Mouse (Mus musculus): ENCODE results near the gene Tmco4. TPM values are rescaled to one million over a fixed set of nuclear protein-coding genes. Genes with fewer than 3 reads are reported as not detected.

Gene Tmco4
- polyA plus RNA-seq, 1 experiment from 2014 or later = 1.7 TPM

DNA sequence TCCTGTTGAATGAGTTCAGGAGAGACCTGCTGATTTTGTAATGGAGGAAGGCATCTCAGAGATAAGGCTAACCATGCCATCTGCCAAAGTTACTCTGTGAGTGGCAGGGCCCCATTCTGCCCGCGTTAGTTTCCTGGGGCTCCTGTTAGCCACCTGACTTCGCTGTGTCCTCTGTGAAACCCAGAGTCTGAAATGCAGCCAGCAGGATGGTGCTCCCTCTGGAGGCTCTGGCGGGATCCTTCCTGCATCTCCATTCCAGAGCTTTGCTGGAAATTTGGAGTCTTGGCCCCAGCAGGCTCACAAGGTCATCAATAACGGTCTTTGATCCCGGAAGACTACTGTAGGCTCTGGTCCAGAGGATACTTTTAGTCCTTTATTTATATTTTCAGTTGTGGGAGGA lies 28.7 kb downstream of the Tmco4 start:
- WGBS = 33% methylated on average over 6 of the region's 6 CpGs
- no peak for ATAC-seq (ENCODE audit: insufficient read depth, low FRiP score, low TSS enrichment)
- DNase-seq (ENCODE audit: low spot score) = no peak

DNA sequence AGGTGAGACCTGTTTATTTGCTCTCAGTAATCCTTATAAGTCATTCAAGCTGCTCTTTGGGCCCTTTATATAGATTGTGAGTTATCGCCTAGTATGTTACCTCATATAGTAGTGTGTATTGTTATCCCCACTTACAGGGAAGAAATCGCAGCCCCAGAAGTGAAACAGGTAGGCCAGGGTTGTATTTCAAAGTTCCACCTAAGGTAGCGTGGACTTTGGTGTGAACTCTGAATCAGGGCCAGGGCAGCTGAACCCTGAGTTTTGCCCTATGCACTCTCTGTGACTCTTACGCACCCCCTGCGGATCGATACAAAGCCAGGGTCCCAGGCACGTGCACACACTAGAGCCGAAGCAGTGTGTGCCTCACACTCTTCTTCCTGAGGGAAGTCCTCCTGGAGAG lies 31.4 kb downstream of the Tmco4 start:
- Histone ChIP-seq H3K9me3 (ENCODE audit: control insufficient read depth, low read length) (no peaks in the 10 kb centered on the region), H3K4me3 (ENCODE audit: low read depth, low read length) (no peak overlapping the region), H3K4me1 (ENCODE audit: control insufficient read depth, insufficient read depth, low read length) (0 out of 2 replicates have a peak, but pooled peaks cover 5% of the 10 kb centered on the region), H3K9ac (ENCODE audit: low read length) (no peak overlapping the region), H3K4me2 (ENCODE audit: low read depth) (no peak overlapping the region), H3K27ac (ENCODE audit: low read depth, low read length) (no peak overlapping the region), H3K36me3 (ENCODE audit: control insufficient read depth, insufficient read depth, low read length) (no peaks in the 10 kb centered on the region), H3K27me3 (ENCODE audit: control insufficient read depth, insufficient read depth, low read length) (no peaks in the 10 kb centered on the region)
- DNase-seq (ENCODE audit: low spot score) (no peak), ATAC-seq (ENCODE audit: insufficient read depth, low FRiP score, low TSS enrichment) (no peak)
- WGBS = 73% methylated on average over 8 of the region's 8 CpGs

More for the DNA sequence above, 28.7 kb downstream of the Tmco4 start:
- Histone ChIP-seq H3K36me3 (ENCODE audit: control insufficient read depth, insufficient read depth, low read length) (no peaks in the 10 kb centered on the region), H3K4me3 (ENCODE audit: low read depth, low read length) (no peak overlapping the region), H3K9ac (ENCODE audit: low read length) (no peak overlapping the region), H3K4me2 (ENCODE audit: low read depth) (no peak overlapping the region), H3K27ac (ENCODE audit: low read depth, low read length) (no peak overlapping the region), H3K4me1 (ENCODE audit: control insufficient read depth, insufficient read depth, low read length) (no peaks in the 10 kb centered on the region), H3K27me3 (ENCODE audit: control insufficient read depth, insufficient read depth, low read length) (no peaks in the 10 kb centered on the region), H3K9me3 (ENCODE audit: control insufficient read depth, low read length) (no peaks in the 10 kb centered on the region)

GRCm38 (mm10) chr4:139005214-139005613 lies 32.5 kb downstream of the Tmco4 start:
- ATAC-seq (ENCODE audit: insufficient read depth, low FRiP score, low TSS enrichment) = no peak
- Histone ChIP-seq H3K27me3 (ENCODE audit: control insufficient read depth, insufficient read depth, low read length) (no peaks in the 10 kb centered on the region), H3K36me3 (ENCODE audit: control insufficient read depth, insufficient read depth, low read length) (no peaks in the 10 kb centered on the region), H3K9me3 (ENCODE audit: control insufficient read depth, low read length) (no peaks in the 10 kb centered on the region), H3K27ac (ENCODE audit: low read depth, low read length) (no peak overlapping the region), H3K9ac (ENCODE audit: low read length) (no peak overlapping the region), H3K4me3 (ENCODE audit: low read depth, low read length) (no peak overlapping the region), H3K4me2 (ENCODE audit: low read depth) (no peak overlapping the region), H3K4me1 (ENCODE audit: control insufficient read depth, insufficient read depth, low read length) (0 out of 2 replicates have a peak, but pooled peaks cover 5% of the 10 kb centered on the region)
- 64% methylated on average over 6 of the region's 6 CpGs for WGBS
- DNase-seq (ENCODE audit: low spot score) = no peak

GRCm38 (mm10) chr4:139007353-139007752 lies 34.7 kb downstream of the Tmco4 start:
- no peak for ATAC-seq (ENCODE audit: insufficient read depth, low FRiP score, low TSS enrichment)
- Histone ChIP-seq H3K4me3 (ENCODE audit: low read depth, low read length) (no peak overlapping the region), H3K4me1 (ENCODE audit: control insufficient read depth, insufficient read depth, low read length) (0 out of 2 replicates have a peak, but pooled peaks cover 5% of the 10 kb centered on the region), H3K4me2 (ENCODE audit: low read depth) (no peak overlapping the region), H3K9ac (ENCODE audit: low read length) (no peak overlapping the region), H3K9me3 (ENCODE audit: control insufficient read depth, low read length) (no peaks in the 10 kb centered on the region), H3K27me3 (ENCODE audit: control insufficient read depth, insufficient read depth, low read length) (no peaks in the 10 kb centered on the region), H3K36me3 (ENCODE audit: control insufficient read depth, insufficient read depth, low read length) (no peaks in the 10 kb centered on the region), H3K27ac (ENCODE audit: low read depth, low read length) (no peak overlapping the region)
- no peak for DNase-seq (ENCODE audit: low spot score)
- WGBS = 83% methylated on average over 3 of the region's 3 CpGs

- H3K9me3 ChIP-seq (ENCODE audit: control insufficient read depth, low read length) = no peaks in the 10 kb centered on the region
- H3K4me2 ChIP-seq (ENCODE audit: low read depth) = no peak overlapping the region
- 0 out of 2 replicates have a peak, but pooled peaks cover 5% of the 10 kb centered on the region for H3K4me1 ChIP-seq (ENCODE audit: control insufficient read depth, insufficient read depth, low read length)
- no peak overlapping the region for H3K27ac ChIP-seq (ENCODE audit: low read depth, low read length)
- H3K9ac ChIP-seq (ENCODE audit: low read length) = no peak overlapping the region; the same call in 1 of the 2 replicates
- 41% methylated on average over 6 of the region's 6 CpGs for WGBS
- no peaks in the 10 kb centered on the region for H3K36me3 ChIP-seq (ENCODE audit: control insufficient read depth, insufficient read depth, low read length)
- no peaks in the 10 kb centered on the region for H3K27me3 ChIP-seq (ENCODE audit: control insufficient read depth, insufficient read depth, low read length)
- ATAC-seq (ENCODE audit: insufficient read depth, low FRiP score, low TSS enrichment) = no peak
- peak; percentile 15 for DNase-seq (ENCODE audit: low spot score)
- H3K4me3 ChIP-seq (ENCODE audit: low read depth, low read length) = no peak overlapping the region
Measured at GRCm38 (mm10) chr4:139007981-139008536, 35.4 kb downstream of the Tmco4 start.

DNA sequence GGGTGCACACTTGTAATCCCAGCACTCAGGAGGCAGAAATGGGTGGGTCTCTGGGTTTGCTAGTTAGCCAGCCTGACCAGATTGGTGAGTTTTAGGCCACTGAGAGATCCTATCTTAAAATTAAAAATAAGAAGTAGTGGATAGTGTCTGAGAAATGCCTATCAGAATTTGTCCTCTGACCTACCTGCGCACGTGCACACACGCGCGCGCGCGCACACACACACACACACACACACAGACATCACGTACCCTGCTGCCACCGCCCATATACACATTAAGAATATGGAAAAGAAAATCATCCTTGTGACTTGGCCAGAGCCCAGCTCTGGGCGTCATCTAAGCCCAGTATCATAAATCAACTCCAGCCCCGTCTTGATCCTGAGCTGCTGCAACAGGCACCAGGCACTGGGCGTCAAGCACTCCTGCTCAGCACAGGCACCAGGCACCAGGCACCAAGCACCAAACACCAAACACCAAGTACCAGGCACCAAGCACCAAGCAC lies 38.6 kb downstream of the Tmco4 start:
- Histone ChIP-seq H3K27me3 (ENCODE audit: control insufficient read depth, insufficient read depth, low read length) (no peaks in the 10 kb centered on the region), H3K4me1 (ENCODE audit: control insufficient read depth, insufficient read depth, low read length) (0 out of 2 replicates have a peak, but pooled peaks cover 5% of the 10 kb centered on the region), H3K9ac (ENCODE audit: low read length) (no peak overlapping the region), H3K27ac (ENCODE audit: low read depth, low read length) (no peak overlapping the region), H3K36me3 (ENCODE audit: control insufficient read depth, insufficient read depth, low read length) (no peaks in the 10 kb centered on the region), H3K9me3 (ENCODE audit: control insufficient read depth, low read length) (no peaks in the 10 kb centered on the region), H3K4me2 (ENCODE audit: low read depth) (no peak overlapping the region), H3K4me3 (ENCODE audit: low read depth, low read length) (no peak overlapping the region)
- WGBS = 87% methylated on average over 13 of the region's 13 CpGs
- ATAC-seq (ENCODE audit: insufficient read depth, low FRiP score, low TSS enrichment) (no peak), DNase-seq (ENCODE audit: low spot score) (no peak)

- Histone ChIP-seq H3K9ac (ENCODE audit: low read length) (no peak overlapping the region), H3K4me2 (ENCODE audit: low read depth) (no peak overlapping the region), H3K27me3 (ENCODE audit: control insufficient read depth, insufficient read depth, low read length) (no peaks in the 10 kb centered on the region), H3K9me3 (ENCODE audit: control insufficient read depth, low read length) (no peaks in the 10 kb centered on the region), H3K36me3 (ENCODE audit: control insufficient read depth, insufficient read depth, low read length) (no peaks in the 10 kb centered on the region), H3K4me1 (ENCODE audit: control insufficient read depth, insufficient read depth, low read length) (0 out of 2 replicates have a peak, but pooled peaks cover 1% of the 10 kb centered on the region), H3K27ac (ENCODE audit: low read depth, low read length) (no peak overlapping the region), H3K4me3 (ENCODE audit: low read depth, low read length) (no peak overlapping the region)
- WGBS = 90% methylated on average over 11 of the region's 11 CpGs
- DNase-seq (ENCODE audit: low spot score) = no peak
- no peak for ATAC-seq (ENCODE audit: insufficient read depth, low FRiP score, low TSS enrichment)
Measured at GRCm38 (mm10) chr4:139013281-139013680, 40.6 kb downstream of the Tmco4 start.

DNA sequence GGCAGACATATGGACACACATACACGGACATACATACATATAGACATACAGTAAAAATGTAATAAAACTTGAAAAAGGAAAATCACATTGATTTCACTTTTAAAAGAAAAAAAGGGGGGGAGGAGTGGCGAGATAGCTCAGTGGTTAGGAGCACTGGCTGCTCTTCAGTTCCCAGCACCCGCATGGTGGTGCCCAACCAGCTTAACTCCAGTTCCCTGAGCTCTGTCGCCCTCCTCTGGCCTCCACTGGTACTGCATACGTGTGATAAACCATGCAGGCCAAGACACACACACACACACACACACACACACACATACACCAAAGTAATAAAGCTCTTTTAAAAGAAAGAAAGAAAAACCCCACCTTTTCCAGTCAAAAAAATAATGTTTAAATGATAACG lies 42.1 kb downstream of the Tmco4 start:
- no peak overlapping the region for H3K9ac ChIP-seq (ENCODE audit: low read length)
- no peak overlapping the region for H3K4me2 ChIP-seq (ENCODE audit: low read depth)
- no peaks in the 10 kb centered on the region for H3K36me3 ChIP-seq (ENCODE audit: control insufficient read depth, insufficient read depth, low read length)
- no peaks in the 10 kb centered on the region for H3K9me3 ChIP-seq (ENCODE audit: control insufficient read depth, low read length)
- H3K4me1 ChIP-seq (ENCODE audit: control insufficient read depth, insufficient read depth, low read length) = peaks cover 4% of the 10 kb centered on the region; the same call in 1 of the 2 replicates
- 77% methylated on average over 6 of the region's 6 CpGs for WGBS
- ATAC-seq (ENCODE audit: insufficient read depth, low FRiP score, low TSS enrichment) = no peak
- no peaks in the 10 kb centered on the region for H3K27me3 ChIP-seq (ENCODE audit: control insufficient read depth, insufficient read depth, low read length)
- DNase-seq (ENCODE audit: low spot score) = no peak
- H3K4me3 ChIP-seq (ENCODE audit: low read depth, low read length) = no peak overlapping the region
- H3K27ac ChIP-seq (ENCODE audit: low read depth, low read length) = no peak overlapping the region

- no peak overlapping the region for H3K4me3 ChIP-seq (ENCODE audit: low read depth, low read length)
- no peak for DNase-seq (ENCODE audit: low spot score)
- no peak overlapping the region for H3K9ac ChIP-seq (ENCODE audit: low read length)
- no peak overlapping the region for H3K4me2 ChIP-seq (ENCODE audit: low read depth)
- no peaks in the 10 kb centered on the region for H3K9me3 ChIP-seq (ENCODE audit: control insufficient read depth, low read length)
- no peak for ATAC-seq (ENCODE audit: insufficient read depth, low FRiP score, low TSS enrichment)
- no peak overlapping the region for H3K27ac ChIP-seq (ENCODE audit: low read depth, low read length)
- H3K36me3 ChIP-seq (ENCODE audit: control insufficient read depth, insufficient read depth, low read length) = no peaks in the 10 kb centered on the region
- WGBS = 91% methylated on average over 14 of the region's 14 CpGs
- H3K27me3 ChIP-seq (ENCODE audit: control insufficient read depth, insufficient read depth, low read length) = no peaks in the 10 kb centered on the region
- peaks cover 4% of the 10 kb centered on the region; the same call in 1 of the 2 replicates for H3K4me1 ChIP-seq (ENCODE audit: control insufficient read depth, insufficient read depth, low read length)
Measured at GRCm38 (mm10) chr4:139018388-139018787, 45.7 kb downstream of the Tmco4 start.

Data from neural tube, embryonic 11.5 days (tissue).